Mouse (Mus musculus): Measurements from ENCODE around the gene Edem3.
A peak's percentile ranks its signal among the peaks of the same experiment; 100 is the strongest.
"Not testable (repeated sequence)": the region's sequence is repeated elsewhere in the genome, so short reads cannot be mapped to it uniquely, and the experiment has no call there.

Gene Edem3

DNA sequence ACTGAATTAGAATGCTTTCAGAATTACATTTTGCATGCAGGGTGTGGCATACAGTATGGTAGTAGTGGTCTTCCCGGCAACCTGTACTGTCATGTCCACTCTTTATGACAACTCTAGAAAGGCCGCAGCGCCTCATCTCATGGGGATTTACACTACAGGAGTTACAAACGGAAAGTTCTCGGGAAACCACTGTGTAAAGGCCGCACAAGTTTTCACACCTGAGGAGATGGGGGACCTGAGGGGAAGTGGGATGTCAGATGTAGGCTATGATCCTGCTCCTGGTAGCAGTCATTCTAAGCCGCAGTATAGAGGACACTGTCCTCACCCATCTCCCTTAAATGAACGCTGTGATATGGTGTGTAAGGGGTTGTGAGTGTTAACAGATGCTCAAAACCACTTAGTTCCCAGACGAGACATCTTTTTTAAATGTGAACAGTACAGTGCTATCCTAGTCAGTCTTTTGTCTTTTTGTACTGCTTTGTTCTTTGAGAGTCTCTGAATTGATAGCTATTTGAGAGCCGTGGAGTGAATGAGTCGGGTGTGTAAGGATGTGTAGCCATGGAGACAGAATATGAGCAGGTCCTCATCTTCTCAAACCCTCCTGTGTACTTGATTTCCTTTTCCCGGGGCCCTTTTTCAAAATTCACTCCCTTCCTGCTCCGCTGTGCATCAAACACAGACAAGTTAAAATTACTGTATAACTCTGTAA lies 57.0 kb downstream of the Edem3 start:
- no peak for DNase-seq

DNA sequence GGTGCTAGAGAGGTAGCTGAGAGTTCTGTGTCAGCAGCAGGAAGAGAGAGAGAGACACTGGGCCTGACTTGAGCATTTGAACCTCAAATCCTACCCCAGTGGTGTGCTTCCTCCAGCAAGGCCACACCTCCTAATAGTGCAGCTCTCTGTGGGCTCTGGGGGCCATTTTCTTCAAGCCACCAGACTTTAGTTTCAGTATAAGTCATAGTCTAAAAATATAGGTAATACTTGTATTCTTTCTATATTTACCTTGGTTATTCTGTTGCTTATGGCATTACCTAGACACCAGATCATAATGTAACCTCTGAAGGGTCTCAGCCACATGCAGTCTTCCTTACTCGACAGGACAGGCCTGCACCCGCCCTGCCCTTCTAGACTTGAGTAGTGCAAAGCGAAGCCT lies 60.9 kb downstream of the Edem3 start:
- DNase-seq, result no peak

DNA sequence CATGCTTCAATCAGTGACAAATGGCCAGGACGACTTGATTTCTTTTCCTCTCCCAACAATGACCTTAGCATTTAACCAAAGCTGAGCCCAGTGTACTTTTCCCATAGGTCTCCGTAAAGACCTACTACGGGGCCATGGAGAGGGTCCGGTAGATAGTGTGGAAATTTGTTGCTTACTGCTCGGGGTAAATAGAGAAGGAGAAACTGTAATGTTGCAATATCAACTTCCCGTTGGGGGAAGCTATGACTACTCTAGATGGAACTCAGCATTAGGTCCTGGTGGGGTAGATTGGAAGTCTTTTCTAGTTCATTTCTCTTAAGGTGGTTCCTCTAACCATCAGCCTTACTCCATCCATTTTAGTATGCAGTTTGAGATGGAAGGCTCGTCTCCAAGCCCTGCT lies 64.0 kb downstream of the Edem3 start:
- no peak for DNase-seq

GRCm38 (mm10) chr1:151820457-151820856 lies 65.3 kb downstream of the Edem3 start:
- peak; percentile 84 for DNase-seq

DNA sequence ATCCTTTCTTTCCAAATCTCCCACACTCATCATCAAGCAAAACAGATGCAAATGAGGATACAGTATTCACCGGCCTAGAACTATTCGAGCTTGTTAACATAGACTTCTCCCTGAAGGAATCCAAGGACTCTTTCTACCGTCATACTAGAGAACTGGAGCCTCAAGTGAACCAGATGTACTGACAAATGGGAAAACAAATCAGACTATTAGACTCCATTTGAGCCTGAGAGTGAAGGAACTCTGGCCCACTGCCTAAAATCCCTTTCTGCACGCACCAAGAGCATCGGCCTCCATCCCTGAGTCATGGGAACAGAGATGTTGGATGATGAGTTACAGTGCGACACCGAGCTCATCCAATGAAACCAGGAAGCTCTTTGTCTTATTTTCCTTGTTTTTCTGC lies 69.9 kb downstream of the Edem3 start:
- peak; percentile 10 for DNase-seq

DNA sequence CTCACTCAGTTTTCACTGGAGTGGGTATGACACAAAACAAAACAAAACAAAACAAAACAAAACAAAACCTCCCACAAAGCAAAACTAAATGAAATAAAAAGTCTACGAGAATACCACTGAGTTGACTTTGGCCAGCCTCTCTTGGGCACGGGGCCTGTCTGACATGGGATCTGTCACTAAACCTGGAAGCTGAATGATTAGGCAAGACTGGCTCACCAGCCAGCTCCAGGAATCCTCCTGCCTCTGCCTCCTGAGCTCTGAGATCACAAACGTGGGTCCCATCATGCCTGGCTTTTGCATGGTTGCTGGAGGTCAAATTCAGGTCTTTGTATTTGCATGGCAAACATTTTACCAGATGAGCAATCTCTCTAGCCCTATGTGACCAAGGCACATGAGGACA lies 76.6 kb downstream of the Edem3 start:
- no peak for DNase-seq

DNA sequence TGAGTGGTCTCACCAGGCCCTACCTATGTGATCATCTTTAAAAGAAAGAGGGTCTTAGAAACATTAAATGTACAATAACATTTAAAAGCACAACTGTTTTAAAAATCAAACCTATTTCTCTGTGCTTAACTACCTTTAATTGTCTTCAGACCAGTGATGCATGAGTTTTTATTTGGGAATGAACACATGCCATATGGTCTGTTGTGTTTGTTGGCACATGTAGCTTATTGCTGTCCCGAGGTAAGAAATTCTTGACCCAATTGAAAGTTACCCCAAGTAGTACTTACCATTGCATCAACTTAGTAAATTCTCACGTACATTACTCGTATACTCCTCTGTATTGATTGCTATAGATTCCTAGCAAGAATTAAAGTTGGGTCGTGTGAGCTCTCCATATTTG lies 80.1 kb downstream of the Edem3 start:
- DNase-seq, result no peak

- DNase-seq, result not testable (repeated sequence)
These were observed 85.2 kb downstream of the Edem3 start for GRCm38 (mm10) chr1:151840345-151840744.

- DNase-seq, result no peak
These were observed 90.2 kb downstream of the Edem3 start for GRCm38 (mm10) chr1:151845252-151845832.

- no peak for DNase-seq
These were observed 91.0 kb downstream of the Edem3 start for GRCm38 (mm10) chr1:151845926-151846782.

DNA sequence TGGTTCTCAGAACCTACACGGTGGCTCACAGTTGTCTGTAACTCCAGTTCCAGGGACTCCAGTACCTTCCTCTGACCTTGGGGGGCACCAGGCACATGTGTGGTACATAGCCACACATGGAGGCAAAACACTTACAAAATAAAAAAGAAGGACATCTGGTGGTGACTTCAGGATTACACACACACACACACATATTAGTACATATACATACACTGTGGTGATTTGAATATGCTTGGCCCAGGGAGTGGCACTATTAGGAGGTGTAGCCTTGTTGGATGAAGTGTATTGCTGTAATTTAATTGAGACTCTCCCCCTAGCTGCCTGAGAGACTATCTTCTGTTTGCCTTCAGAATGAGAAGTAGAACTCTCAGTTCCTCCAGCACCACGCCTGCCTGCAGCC lies 93.1 kb downstream of the Edem3 start:
- DNase-seq, result no peak

- no peak for DNase-seq
These were observed 94.9 kb downstream of the Edem3 start for GRCm38 (mm10) chr1:151849993-151850608.

DNA sequence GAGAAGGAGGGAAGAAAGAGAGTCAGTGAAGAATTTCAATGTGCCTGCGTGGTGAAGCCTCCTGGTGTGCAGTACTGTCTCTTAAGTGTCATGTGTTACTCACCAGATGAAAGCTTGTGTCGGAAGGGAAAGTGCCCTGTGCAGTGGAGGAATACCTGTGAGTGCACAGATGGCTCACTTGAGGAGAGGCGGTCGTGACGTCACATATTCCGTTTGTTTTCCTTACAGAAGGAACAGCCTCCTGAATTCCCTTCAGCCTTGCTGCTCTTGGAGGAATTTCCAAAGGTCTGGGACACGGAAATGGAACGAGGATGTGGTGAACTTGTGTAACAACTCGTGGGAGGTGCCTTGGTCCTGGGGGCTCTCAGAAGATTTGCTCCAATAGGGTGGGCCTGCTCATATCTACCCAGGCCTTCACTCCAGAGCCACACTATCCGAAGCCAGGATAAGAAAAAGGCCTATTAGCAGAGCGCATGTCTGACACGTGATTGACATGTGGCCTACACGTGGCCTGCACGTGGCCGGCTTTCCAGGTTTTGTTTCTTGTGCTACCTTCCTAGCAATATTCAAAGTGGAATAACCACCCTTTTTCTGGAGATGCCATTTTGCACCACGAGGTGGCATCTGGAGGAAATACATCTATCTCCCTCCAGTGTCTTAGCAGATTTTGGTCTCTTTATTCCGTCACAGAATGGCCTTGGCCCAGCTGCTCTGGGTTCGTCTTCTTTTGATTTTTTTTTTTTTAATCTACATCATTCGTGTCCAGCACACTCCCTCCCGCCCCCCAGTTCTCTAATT lies 96.1 kb downstream of the Edem3 start:
- DNase-seq, result no peak

GRCm38 (mm10) chr1:151851976-151852375 lies 96.8 kb downstream of the Edem3 start:
- DNase-seq, result no peak

DNA sequence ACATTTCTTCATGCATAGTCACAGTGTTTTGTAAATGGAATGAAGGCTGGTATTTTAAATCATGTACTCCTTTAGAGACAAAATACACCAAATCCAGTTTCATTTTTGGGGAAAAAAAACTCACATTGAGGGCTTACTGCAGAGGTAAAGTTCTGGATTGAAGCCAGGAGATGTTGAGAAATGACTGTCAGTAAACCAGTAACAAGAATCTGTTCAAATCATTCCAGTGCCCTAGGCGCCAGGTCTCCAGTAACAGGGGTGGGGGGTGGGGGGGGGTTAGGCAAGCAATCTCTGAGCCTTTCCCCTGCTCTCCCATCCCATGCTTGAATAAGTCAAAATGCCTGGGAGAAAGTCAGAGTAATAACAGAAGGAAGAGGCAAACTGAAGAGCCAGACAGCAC lies 100.4 kb downstream of the Edem3 start:
- DNase-seq, result no peak

- no peak for DNase-seq
These were observed 103.3 kb downstream of the Edem3 start for GRCm38 (mm10) chr1:151858474-151858873.

DNA sequence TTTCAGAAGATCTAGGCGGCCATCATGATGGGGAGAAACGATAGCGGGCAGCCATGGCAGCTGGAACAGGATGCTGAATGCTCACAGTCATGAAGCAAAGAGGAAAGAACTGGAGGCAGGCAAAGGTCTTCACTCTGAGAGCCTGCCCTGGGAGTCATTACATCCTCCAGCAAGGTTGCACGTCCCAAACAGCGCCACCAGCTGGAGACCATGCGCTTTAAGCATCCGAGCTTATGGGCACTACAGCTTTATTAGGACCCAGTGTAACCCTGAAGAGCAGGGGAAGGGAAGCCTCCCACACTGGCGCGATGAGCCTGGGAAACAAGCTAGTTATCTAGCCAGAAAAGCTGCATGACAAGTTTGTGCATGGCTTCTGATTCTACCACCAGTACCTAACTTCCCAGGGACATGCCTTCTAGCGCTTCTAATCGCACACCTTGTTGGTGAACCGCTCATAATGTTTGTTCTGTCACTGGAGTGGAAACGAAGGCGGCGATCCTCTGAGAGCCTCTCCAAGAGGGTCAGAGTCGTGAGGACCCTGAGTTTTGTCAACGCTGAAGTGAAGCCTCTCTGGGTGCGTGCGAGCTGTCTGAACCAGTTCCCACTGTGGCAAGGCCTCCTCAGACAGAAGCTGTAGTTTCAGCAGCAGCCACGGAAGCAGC lies 106.3 kb downstream of the Edem3 start:
- no peak for DNase-seq

DNA sequence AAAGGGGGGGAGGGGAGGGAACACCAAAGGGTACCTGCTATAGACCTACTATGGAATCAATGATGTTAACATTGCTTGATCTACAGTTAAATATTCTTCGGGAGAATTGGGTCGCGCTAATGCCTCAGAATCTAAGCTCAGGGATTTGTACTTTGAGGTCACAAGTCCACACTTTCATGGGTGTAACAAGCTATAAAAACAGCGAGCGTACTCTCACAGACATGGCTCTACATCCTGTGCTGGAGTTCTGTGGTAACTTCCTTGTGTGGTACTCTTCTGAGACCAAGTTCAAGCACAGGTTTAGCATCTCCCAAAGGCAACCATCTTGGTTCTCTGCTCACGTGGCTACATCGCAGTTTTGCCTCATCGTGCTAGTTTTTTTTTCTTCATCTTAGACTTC lies 106.9 kb downstream of the Edem3 start:
- no peak for DNase-seq

DNA sequence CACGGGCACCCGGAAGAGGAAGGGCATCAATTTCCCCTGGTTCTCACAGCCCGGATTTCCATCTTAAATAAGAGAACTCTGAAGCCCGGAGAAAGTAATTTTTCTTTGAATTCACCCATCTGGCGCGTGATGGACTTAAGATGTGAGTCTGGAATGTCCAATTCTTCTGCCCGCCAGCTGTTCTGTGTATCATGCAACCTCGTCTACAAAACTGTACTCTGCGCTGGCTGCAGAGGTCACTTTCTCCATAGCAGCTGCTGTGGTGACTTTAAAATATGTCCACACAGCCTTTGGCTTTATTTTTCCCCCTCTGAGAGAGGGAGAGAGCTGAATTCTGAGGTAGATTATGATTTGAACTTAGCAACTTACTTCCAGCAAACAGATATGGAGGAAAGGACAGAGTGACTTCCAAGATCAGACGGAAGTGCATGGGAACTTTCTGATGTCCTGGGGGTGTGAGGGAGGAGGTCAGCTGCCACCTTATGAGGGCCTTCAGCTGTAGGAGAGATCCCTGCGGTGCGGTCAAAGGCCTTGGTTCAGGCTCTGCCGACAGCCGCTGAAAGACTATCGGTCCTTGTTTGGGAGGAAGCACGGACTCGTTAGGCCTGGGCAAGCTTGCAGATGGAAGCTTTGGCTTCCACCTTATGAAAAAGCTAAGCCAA lies 108.1 kb downstream of the Edem3 start:
- DNase-seq, result peak; percentile 50

DNA sequence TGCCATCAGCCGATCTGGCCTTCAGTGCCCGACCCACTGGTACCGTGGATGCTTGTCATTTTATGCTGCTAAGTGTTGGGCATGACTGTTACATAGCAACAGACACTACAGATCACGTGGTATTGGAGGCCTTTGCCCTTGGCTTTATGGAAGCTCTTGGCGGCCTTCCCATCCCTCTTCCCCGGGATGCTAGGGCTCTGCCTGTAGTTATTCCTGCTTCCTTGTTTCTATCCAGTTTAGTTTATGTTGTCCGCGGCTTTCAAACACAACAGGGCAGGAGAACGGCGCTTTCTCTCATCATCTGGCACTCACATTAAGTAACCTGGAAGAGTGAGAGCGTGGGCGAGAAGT lies 108.6 kb downstream of the Edem3 start:
- DNase-seq, result peak; percentile 61

DNA sequence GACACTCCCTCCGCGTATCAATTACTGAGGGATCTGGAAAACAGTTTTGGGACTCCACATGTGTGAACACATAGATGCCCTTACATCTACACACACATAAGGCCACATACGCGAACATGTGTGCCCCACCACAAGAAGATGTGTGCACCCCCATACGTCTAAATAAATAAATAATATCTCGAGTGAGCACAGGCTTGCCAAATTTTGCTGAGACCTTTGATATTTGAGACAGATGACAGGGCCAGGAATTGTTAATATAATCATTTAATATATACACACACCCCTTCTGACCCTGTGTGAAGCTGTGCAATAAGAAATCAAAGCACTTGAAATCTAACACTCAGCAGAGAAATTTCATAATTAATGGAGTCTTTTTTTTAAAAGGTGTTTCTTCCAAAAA lies 109.2 kb downstream of the Edem3 start:
- no peak for DNase-seq

Measured in lung, postnatal 14 days (tissue).